ENCODE assay signal across 34 mouse cellular contexts in the genomic region with DNA sequence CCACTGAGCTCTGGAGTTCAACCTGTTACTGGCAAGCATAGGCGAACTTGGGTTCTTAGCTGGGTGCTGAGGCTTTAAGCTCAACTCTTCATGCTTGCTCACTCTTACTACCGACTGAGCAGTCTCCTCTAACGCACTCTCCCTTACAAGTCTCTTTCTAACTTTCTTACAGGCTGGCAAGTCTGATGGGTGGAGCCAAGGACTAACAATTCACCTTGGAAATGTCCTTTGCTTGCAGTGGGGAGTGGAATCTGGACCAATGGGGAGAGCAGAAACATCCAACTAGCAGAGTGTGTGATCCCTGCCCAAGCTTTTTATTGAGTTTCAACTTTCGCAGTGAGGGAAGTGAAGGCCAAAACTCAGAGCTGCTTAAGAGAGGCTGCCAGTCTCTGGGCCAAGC.
"Had no signal": no experiment of that assay in that cellular context is flagged by ENCODE, and none has a peak within 500 bp of the region (broad histone marks: within the 10 kb centered on the region; RNA-seq: fewer than 3 reads in every experiment).

No protein-coding gene starts in this region.

- H3K27me3 ChIP-seq: heart, embryonic 12.5 days; heart, embryonic 13.5 days; heart, embryonic 15.5 days; hindbrain, embryonic 12.5 days; hindbrain, embryonic 13.5 days; hindbrain, embryonic 15.5 days; intestine, embryonic 15.5 days had no signal

- H3K36me3 ChIP-seq: heart, embryonic 10.5 days; heart, embryonic 12.5 days; heart, embryonic 13.5 days; heart, embryonic 15.5 days; hindbrain, embryonic 10.5 days; hindbrain, embryonic 12.5 days; hindbrain, embryonic 13.5 days; hindbrain, embryonic 15.5 days; intestine, embryonic 15.5 days had no signal

- DNase-seq: heart, postnatal 10 days; heart, postnatal 14 days; heart, postnatal 36 days; heart, postnatal 4 days; kidney, adult 11 months; kidney, adult 18-20 months; kidney, adult 2 months; kidney, adult 8-10 months; kidney, adult 9 months; kidney, postnatal 10 days; kidney, postnatal 14 days; kidney, postnatal 25 days; kidney, postnatal 36 days; kidney, postnatal 4 days; layer of hippocampus, adult 9-11 months; layer of hippocampus, postnatal 36 days had no signal

- ATAC-seq: hindbrain, postnatal 0 days; inflammation-experienced regulatory T-cells, adult 6 months; intestine, embryonic 15.5 days; intestine, embryonic 16.5 days; intestine, postnatal 0 days had no signal

- H3K4me2 ChIP-seq: heart, embryonic 11.5 days; heart, embryonic 12.5 days; heart, embryonic 13.5 days; heart, embryonic 15.5 days; hindbrain, embryonic 12.5 days; hindbrain, embryonic 13.5 days; hindbrain, embryonic 14.5 days; hindbrain, embryonic 15.5 days; intestine, embryonic 15.5 days had no signal

- H3K9ac ChIP-seq: heart, embryonic 12.5 days; heart, embryonic 13.5 days; heart, embryonic 15.5 days; hindbrain, embryonic 12.5 days; hindbrain, embryonic 13.5 days; hindbrain, embryonic 14.5 days; hindbrain, embryonic 15.5 days; intestine, embryonic 15.5 days had no signal

- H3K4me3 ChIP-seq: heart, embryonic 10.5 days; heart, embryonic 12.5 days; heart, embryonic 13.5 days; heart, embryonic 15.5 days; hindbrain, embryonic 10.5 days; hindbrain, embryonic 12.5 days; hindbrain, embryonic 13.5 days; hindbrain, embryonic 15.5 days; intestine, embryonic 15.5 days; layer of hippocampus, adult 2 months; left cerebral cortex, adult 2 months had no signal

- H3K4me1 ChIP-seq: heart, embryonic 10.5 days; heart, embryonic 12.5 days; heart, embryonic 13.5 days; heart, embryonic 15.5 days; hindbrain, embryonic 10.5 days; hindbrain, embryonic 12.5 days; hindbrain, embryonic 13.5 days; hindbrain, embryonic 15.5 days; intestine, embryonic 15.5 days had no signal

- H3K27ac ChIP-seq: heart, embryonic 10.5 days; heart, embryonic 13.5 days; heart, embryonic 15.5 days; hindbrain, embryonic 10.5 days; hindbrain, embryonic 12.5 days; hindbrain, embryonic 13.5 days; hindbrain, embryonic 14.5 days; hindbrain, embryonic 15.5 days; hindbrain, postnatal 0 days; intestine, embryonic 15.5 days; kidney, postnatal 0 days; layer of hippocampus, adult 2 months; left cerebral cortex, adult 2 months had no signal

- H3K9me3 ChIP-seq: heart, embryonic 10.5 days; heart, embryonic 12.5 days; heart, embryonic 13.5 days; heart, embryonic 15.5 days; hindbrain, embryonic 10.5 days; hindbrain, embryonic 12.5 days; hindbrain, embryonic 13.5 days; hindbrain, embryonic 15.5 days; intestine, embryonic 15.5 days had no signal
